Mouse (Mus musculus): Measurements from ENCODE around the gene Tubb5.

The Tubb5 gene

DNA sequence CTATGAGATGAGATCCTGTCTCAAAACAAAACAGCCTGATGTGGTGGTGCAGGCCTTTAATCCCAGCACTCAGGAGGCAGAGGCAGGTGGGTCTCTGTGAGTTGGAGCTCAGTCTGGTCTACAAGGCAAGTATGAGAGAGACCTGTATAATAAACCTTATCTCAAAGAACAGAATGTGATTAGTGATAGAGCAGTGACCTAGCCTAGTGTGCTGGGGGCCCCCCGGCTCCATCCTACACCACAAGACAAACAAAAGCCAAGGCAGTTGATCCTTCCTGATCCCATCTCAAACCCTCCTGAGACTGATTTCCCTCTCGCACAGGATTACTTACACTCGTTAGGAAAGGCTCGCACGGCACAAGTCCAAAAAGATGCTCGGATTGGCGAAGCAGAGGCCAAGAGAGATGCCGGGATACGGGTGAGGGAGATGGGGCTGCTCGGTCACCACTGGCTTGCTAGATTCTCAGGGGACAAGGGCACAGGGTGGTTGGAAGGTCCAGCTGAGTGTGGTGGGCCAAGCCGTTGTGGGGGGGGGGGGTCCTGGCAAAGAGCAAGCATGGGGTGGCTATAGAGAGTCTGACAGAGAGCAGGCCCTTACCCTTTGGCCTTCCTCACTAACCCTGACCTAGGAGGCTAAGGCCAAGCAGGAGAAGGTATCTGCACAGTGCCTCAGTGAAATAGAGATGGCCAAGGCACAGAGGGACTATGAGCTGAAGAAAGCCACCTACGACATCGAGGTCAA, 12.8 kb downstream of the Tubb5 start:
- DNase-seq (ENCODE audit: low spot score) = no peak

DNA sequence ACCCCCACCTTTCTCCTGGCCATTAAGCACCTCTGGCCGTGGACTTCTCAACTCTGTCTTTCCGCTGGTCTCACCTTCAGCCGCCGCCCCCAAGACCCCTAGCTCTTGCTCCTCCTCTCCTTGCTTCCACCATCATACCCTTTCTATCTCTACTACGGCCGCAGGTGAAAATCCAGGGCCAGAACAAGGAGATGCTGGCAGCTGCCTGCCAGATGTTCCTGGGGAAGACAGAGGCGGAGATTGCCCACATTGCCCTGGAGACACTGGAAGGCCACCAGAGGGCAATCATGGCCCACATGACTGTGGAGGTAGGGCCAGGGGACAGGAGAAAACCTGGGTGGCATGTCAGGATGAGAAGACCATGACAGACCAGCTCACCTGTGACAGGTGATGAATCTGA, 13.7 kb downstream of the Tubb5 start:
- DNase-seq (ENCODE audit: low spot score) = peak; percentile 41

DNA sequence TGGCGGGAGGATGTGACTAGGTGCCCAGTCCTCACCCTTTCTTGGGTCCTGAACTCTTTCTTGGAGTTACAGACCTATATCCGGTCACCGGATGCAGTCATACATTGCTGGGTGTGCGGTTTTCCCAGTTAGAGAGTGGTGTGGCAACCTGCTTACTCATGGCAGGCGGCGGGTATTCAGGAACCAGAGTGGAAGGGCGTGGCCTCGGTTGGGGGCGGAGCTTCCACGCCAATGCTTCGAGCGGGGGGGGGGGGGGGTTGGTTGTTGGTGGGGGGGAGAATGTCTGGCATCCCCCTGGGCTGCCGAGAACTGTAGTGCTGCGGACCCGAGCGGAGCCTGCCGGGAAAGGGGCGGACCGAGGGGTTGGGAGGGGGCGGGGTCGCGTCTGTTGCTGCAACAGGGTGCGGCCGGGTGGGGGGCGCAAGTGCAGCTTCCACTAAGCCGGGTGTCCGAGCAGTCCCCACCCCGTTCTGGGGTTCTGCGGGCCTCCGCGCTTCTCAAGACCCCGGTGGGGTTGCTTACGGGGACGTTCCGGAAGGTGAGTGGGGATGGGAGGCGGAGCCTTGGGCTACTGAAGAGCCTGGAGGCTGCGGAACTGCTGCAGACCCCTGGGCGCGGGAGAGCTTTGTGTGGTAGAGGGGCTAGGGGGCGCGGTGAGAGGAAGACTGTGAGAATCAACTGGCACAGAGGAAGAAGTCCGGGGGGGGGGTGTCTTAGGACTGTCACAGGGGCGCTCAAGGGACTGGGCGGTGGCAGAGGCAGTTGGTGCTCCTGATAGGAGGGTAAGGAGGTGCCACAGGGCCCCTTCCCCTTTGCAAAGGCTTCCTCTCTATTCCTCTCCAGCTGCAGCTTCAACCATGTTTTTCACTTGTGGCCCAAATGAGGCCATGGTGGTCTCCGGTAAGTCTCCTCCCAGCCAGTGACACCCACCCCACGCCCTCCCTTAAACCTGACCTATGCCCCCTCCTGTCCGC, 14.9 kb downstream of the Tubb5 start, which contains the start of gene Flot1:
Flot1 (plus strand) TSS at position 267 of the 974 bp plus-strand sequence.
- DNase-seq (ENCODE audit: low spot score) = peak; percentile 95

DNA sequence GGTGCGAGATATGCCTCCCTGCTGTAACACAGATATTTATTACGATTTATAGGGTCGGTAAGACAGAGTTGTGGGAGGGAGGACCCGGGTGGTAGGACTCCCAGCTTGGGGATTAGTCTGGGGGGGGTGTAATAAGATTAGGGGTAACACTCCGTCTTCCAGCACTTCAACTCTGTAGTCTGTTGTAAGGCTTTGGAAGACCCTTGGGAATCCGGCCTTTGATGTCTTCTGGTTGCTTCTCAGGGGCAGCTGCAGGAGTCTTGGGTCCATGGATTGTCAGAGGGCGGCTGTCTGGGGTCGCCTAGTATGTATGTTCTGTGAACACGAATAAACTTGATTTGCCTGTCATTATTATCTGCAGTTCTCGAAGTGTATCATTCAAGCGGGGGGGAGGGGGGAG, 15.5 kb downstream of the Tubb5 start:
- no peak for DNase-seq (ENCODE audit: low spot score)

DNA sequence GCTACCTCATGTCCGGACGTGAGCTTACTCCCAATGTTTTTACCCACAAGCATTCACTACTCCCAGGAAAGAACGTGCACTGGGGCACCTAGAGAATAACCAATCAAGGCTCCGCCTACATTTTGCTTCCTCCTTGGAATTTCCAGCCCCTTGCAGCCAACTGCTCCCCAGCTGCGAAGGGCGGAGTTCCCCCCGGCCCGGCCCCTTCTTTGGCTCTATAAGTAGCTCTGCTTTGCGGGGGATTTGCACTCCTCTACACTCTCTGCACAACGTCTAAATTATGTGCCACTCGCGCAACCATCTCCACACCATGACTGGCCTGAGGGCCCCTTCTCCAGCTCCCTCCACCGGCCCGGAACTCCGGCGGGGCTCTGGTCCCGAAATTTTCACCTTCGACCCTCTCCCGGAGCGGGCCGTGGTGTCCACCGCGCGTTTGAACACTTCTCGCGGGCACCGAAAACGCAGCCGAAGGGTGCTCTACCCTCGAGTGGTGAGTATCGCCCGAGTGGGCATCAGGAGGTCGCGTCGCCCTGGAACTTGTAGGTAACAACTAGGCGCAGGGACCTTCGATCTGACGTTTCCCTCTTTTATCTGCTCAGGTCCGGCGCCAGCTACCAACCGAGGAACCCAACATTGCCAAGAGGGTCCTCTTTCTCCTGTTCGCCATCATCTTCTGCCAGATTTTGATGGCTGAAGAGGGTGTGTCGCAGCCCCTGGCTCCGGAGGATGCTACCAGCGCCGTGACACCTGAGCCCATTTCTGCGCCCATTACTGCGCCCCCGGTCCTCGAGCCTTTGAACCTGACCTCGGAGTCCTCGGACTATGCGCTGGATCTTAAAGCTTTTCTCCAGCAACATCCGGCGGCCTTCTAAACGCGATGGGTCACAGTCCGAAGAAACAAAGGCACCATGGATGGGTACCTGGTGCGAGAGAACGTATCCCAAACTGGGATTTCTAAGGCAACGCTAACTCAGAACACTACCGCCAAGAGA, 16.4 kb downstream of the Tubb5 start, which contains the start of gene Ier3:
Ier3 (plus strand) TSS at position 246 of the 992 bp plus-strand sequence.
- peak; percentile 75 for DNase-seq (ENCODE audit: low spot score)

DNA sequence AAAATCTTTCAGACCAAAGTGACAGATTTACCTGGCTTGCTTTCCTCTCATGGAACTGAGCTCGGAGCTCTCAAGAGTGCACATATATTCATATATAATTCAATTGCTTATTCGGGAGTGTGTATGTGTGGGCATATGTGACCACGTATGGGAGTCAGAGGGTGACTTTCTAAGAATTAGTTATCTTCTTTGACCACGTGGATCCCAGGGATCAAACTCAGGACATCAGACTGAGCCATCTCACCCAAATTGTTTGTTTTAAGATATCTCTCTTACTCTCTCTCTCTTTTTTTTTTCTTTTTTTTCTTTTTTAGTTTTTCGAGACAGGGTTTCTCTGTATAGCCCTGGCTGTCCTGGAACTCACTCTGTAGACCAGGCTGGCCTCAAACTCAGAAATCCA, 18.0 kb downstream of the Tubb5 start:
- no peak for DNase-seq (ENCODE audit: low spot score)

DNA sequence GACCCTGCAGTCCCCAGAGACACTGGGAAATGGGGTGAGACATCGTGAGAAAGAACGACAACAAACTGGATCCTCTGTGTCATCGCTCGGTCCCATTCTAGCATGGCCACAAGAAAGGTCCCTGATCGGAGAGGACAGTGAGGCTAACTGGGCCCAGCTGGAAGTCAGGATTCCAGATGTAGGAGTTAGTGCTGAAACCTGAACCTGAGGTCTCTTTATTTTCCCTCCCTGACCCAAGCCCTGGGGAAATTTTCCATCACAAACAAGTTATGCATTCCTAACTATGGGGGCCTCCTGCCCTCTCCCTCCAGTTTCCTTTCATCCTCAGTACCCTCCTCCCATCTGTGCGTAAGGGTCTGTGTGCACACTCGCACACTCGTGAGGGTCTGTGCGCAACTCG, 20.9 kb downstream of the Tubb5 start:
- no peak for DNase-seq (ENCODE audit: low spot score)

DNA sequence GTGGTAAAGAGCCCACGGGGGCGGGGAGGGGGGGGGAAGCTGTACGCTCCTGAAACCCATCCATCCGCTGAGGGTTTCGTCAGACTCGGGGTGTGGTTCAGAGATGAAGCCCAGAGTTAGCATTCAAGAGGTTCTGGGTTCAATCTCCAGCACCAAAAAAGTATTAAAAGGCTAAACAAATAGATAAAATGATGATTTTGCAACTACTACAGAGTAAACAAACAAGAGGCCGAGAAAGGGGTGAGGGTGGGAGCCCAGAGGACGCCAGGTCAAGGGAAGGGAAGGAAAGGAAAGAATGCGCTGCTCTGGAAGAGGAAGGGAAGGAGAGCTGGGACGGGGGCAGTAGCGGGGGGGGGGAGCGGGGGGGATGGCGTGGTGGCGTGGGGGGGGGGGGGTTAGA, 21.4 kb downstream of the Tubb5 start:
- DNase-seq (ENCODE audit: low spot score) = no peak

DNA sequence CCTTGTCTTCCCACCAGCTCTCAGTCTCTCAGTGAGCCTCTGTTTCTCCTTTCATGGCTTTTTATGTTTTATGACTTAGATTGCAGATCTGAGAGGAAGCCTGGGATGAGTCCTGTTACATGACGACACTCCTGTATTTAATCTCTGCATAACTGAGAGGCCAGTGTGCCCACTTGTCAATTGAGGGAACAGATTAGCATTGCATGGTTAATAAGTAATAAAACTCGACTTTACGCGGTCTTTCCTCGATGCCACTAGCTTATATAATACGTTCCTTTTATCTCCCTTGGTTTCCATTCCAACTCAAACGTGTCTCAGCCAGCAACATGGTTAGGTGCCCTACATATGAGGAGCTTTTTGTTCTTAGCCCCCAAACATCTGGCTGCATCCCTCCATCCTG, 22.3 kb downstream of the Tubb5 start:
- DNase-seq (ENCODE audit: low spot score) = no peak

DNA sequence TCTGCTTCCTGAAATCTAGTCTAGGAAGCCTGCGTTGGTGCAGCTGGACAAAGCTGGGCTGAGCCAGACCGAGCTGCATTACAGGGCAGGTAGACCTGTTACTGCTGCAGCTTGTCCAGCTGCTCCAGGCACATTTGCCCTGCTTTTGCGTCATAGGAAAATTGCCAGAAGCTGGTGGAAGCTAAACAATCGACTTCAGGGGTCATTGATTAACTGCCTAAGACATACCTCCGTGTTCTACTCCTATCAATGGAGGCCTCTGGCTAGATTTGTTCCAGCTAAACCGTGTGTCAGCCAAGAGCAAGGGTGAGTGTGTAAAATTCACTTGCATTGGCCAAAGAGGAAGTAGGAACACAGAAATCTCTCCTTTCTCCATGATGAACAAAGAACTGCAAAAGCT, 23.4 kb downstream of the Tubb5 start:
- DNase-seq (ENCODE audit: low spot score) = peak; percentile 28

DNA sequence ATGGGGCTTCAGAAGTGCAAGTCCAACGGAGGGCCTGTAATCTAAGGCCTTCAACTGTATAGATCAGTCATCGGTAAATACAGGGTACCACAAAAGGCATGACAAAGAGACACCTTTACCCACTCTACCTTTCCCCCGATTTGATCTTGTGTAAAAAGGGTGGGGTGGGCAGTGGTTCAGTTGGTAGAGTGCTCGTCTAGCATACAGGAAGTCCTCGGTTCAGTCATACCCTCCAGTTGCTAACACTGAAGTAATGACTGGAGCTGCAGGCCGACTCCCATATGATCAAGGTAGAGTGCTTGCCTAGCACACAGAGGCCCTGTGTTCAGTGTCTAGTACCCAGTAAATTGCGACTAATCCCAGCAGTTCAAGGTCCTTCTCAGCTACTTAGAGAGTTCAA, 24.5 kb downstream of the Tubb5 start:
- DNase-seq (ENCODE audit: low spot score) = no peak

DNA sequence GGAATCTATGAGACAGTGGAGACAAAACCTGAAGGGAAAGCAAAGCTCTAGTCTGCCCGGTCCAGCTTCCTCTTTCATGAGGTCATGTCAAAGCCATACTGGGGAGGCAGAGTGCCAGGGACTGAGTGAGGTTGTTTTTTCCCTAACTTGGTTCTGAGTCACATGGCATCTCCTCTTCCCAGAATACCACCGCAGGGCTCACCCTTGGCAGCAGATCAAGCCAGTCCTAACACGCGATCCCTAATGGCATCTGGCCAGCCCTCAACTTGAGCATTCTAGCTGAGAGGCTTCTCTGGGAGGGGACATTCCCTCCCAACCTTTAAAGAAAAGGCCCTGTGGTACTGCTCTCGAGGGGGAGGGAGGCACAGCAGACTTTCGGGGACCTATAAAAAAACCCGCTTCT, 24.9 kb downstream of the Tubb5 start:
- DNase-seq (ENCODE audit: low spot score) = peak; percentile 99

DNA sequence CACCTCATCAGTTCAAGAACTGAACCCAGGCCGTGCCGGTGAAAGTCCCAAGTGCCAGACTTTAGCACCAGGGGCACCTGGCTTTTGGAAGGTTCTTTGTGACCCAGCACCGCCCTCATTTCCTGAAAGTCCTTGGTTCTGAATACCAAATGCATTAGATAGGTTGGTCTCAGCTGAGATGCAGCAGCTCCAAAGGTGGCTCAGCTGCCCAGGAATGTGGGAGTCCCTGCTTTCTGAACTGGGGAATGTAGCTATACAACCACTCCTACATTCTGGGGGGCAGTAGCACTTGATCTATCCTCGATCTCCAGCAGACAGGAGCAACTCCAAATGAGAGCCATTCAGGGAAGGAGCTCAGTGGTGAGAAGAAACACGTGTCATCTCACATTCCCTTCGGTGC, 25.4 kb downstream of the Tubb5 start:
- DNase-seq (ENCODE audit: low spot score) = no peak

DNA sequence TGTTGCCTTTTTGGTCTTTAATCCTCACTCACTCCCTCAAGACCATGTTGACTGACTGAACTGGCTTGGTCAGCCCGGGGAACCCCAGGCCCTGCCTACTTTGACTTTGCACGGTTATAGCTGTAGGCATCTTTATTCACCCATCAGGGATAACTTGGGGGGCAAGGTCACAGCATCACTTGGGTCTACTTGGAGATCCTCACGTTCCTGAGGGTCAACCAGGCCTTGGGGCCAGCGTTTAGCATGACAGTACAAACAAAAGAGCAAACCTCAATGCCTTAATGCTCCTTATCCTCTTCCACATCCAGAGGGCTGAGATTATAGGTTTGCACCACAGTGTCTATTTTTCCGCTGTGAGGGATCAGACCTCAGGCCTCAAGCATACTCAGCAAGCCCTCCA, 25.8 kb downstream of the Tubb5 start:
- DNase-seq (ENCODE audit: low spot score) = no peak

DNA sequence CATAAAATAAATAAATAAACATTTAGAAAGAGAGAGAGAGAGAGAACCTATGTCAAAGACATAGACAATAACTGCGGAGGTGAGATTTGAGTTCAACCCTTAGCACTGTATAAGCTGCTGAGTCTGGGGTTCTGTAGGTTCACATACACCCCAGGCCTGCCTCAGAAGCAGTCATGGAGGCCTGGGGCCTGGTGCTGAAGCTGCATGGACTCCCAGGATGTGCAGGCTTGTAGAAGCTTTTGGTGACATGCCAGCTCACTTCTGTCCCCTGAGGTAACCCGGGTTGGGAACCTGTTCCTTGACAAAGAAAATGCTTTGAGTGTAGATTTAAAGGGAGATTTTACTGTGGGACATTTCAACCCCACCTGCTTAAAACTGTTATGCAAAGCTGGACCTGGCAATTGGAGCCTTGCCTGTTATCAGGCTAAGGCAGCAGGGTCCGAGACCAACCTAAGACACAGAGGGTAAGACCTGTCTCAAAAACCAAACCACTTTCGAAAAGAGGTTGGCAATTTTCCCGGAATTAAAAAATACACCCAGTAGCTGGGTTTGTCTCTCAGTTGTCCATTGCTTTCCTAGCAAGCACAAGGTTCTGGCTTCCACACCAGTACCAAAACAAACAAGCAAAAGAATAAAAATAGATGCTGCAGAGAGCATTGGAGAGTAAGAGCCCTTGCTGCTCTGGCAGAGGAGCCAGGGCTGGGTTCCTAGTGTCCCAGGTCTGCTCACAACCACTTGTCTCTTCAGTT, 27.0 kb downstream of the Tubb5 start:
- peak; percentile 81 for DNase-seq (ENCODE audit: low spot score)

DNA sequence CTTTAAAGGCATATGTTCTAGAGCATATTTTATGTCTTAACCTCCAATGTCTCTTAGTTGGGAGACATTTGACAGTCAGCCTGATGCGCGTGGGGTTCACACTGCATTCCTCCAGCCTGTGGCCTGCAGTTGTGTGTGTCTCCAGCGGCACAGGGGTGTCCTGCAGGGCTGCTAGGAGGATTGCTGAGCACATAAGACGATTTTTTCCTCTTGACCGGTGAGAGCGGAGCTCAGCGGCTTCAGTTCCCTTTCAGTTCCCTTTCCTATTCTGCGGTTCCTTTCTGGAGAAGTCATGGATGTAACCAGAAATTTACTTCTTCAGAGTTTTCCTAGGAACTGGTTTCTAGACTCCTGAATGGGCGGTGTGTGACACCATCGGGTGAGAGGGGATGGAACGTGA, 28.7 kb downstream of the Tubb5 start:
- DNase-seq (ENCODE audit: low spot score) = no peak

DNA sequence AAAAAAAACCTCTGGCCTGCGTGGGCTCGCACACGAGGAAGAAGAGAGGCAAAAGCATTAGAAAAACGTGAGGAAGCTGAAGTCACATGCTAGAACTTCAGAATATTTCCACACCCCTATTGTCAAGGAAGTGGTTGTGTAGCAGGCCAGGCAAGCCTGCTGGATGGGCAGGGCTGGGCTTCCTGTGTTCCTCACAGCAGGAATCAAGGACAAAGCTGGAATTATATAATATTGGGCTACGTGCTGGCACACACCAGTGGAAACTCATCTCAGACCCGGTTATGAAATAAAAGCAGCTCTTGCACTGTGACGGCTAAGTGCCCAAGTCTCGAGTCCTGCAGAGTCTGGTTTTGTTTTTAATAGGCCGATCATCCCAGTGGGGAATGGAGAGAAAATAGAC, 30.0 kb downstream of the Tubb5 start:
- peak; percentile 83 for DNase-seq (ENCODE audit: low spot score)

DNA sequence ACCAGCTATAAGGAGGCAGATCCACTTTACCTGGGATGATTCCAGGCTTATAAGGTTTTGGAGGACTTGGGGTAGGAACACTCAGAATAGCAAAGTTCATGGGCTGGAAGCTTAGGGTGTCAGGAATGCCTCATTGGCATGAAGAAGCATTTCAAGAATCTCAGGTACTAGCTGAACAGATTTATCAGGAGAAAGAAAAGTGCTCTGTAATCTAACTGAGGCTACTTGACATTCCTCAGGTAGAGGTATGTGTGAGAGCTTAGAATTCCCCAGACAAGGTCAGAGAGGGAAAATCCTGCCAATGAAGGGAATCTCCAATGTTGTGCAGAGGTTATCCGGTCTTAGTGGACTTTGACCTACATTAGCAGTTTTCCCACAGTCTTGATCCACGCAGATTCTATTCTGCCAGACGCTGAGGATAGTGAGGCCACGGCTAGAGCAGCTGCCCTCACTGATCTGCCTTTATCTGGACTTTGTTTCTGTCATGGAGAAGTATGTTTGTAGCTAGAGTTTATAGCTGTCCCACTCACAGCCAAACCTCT, 34.2 kb downstream of the Tubb5 start:
- no peak for DNase-seq (ENCODE audit: low spot score)

DNA sequence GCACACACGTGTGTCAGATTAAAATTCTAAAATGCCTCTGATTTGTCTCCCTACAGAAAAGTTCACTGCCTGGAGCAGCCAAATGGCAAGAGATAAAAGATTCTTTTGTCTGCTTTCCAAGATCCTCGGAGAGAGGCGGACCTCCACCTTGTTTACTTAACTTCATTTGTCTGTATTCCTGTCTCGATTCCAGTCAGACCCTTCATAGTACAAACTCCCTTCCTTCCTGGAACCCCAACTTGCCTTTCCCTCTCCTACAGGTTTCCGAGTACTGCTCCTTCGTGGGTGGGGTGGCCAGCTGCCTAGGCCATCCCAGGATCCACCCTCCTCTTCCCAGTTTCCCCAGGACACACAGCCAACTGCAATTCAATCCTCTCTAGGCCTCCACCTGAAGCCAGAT, 35.1 kb downstream of the Tubb5 start:
- DNase-seq (ENCODE audit: low spot score) = no peak

DNA sequence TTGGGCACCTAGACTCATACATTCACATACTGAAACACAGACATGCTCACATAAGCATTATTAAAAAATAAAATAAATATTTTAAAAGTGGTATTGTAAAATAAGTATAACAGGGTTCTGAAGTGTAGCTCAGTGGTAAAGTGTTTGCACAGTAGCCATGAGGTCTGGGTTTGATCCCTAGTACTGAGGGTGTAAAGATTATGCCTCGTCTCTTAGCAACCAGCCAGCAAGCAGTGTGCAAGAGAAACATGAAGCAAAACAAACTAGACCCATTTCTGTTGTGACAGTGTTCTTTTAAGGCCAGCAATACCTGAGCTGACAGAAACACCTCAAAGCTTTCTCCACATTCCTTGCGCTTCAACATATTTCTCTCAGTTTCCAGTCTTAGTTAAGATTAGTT, 37.2 kb downstream of the Tubb5 start:
- DNase-seq (ENCODE audit: low spot score) = no peak

DNA sequence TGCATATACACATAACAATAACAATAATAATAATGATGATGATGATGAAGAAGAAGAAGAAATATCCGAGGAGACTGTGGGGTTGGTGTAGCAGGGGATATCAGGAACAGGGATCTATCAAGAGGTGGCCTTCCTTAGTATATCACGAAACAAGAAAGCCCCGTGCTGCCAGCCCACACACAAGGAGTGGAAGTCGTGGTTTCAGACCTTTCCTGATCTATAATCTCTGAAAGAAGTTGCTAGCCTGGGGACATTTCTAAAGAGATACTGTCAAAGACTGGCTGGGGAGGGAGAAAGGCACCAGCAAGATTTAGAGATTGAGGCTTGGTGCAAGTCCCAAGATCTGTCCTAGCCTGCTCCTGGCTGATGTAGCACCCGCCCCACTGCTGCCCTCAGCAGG, 41.3 kb downstream of the Tubb5 start:
- DNase-seq (ENCODE audit: low spot score) = no peak
